Mouse (Mus musculus): ENCODE measurements around the gene Fbxo6. TPM values are rescaled to one million over a fixed set of nuclear protein-coding genes. Genes with fewer than 3 reads are reported as not detected.
A peak's percentile ranks its signal among the peaks of the same experiment; 100 is the strongest.
"Not testable (repeated sequence)": the region's sequence is repeated elsewhere in the genome, so short reads cannot be mapped to it uniquely, and the experiment has no call there.

The Fbxo6 gene
- polyA plus RNA-seq, 1 experiment from 2014 or later: 11.3 TPM

DNA sequence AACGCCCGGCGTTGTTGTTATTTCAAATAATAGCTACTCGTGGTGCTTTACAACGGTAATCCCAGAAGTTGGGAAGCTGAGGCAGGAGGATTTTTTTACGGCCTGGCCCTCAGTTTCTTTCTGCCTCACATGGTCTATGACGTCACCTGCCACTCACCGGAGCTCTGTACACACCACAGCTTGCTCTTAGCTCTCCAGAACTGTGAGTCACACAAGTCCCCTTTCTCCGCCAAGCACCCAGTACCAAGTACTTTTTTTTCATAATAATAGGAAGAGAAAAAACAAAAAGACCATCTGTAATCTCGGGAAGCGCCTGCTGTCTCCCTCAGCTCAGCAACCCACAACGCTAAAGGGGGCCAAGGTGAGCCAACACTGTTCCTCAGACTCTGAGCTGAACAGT lies 29.5 kb upstream of the Fbxo6 start:
- Histone ChIP-seq H3K36me3 (replicated peaks; ENCODE audit: control insufficient read depth, insufficient read depth, low read depth, low read length) (no peaks in the 10 kb centered on the region), H3K4me1 (ENCODE audit: control insufficient read depth, insufficient read depth, low read length) (no peaks in the 10 kb centered on the region; the same call in 1 of the 2 replicates), H3K4me3 (ENCODE audit: low read depth, low read length) (no peak overlapping the region), H3K9me3 (replicated peaks; ENCODE audit: control insufficient read depth, low read length) (no peaks in the 10 kb centered on the region), H3K27ac (replicated peaks; ENCODE audit: low read depth, low read length) (no peak overlapping the region), H3K27me3 (ENCODE audit: control insufficient read depth, insufficient read depth, low read length) (peaks cover 1% of the 10 kb centered on the region; the same call in 1 of the 2 replicates), H3K9ac (replicated peaks; ENCODE audit: low read length) (no peak overlapping the region), H3K4me2 (ENCODE audit: low read depth, low read length) (no peak overlapping the region)
- 90% methylated on average over 12 of the region's 12 CpGs for WGBS
- ATAC-seq (replicated peaks; ENCODE audit: insufficient number of reproducible peaks, low FRiP score, low TSS enrichment, low read depth) (no peak), DNase-seq (ENCODE audit: low spot score) (no peak)

DNA sequence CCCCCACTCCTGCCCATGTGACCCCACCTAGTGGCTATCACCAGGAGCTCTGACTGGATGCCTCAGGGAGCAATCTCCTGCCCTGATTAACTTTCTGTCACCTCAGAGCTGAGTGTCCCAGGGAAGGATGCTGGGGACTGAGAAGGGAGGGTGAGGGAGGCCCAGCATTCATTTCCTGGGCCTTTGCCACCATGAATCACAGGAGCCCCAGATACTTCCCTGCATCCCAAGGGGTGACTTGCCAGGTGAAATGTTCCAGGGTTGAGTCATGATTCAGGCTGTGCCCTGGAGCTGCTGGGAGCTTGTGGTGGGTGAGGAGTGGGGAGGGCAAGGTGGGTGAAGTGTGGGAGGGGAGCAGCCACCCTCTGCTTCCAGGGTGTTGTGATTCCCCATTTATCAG lies 25.8 kb upstream of the Fbxo6 start:
- Histone ChIP-seq H3K36me3 (replicated peaks; ENCODE audit: control insufficient read depth, insufficient read depth, low read depth, low read length) (no peaks in the 10 kb centered on the region), H3K4me2 (ENCODE audit: low read depth, low read length) (no peak overlapping the region), H3K27me3 (ENCODE audit: control insufficient read depth, insufficient read depth, low read length) (peaks cover 36% of the 10 kb centered on the region), H3K4me1 (ENCODE audit: control insufficient read depth, insufficient read depth, low read length) (no peaks in the 10 kb centered on the region), H3K4me3 (ENCODE audit: low read depth, low read length) (no peak overlapping the region), H3K9ac (replicated peaks; ENCODE audit: low read length) (no peak overlapping the region), H3K27ac (replicated peaks; ENCODE audit: low read depth, low read length) (no peak overlapping the region), H3K9me3 (replicated peaks; ENCODE audit: control insufficient read depth, low read length) (no peaks in the 10 kb centered on the region)
- ATAC-seq (replicated peaks; ENCODE audit: insufficient number of reproducible peaks, low FRiP score, low TSS enrichment, low read depth): no peak
- no peak for DNase-seq (ENCODE audit: low spot score)

- not testable (repeated sequence) for H3K27ac ChIP-seq (replicated peaks; ENCODE audit: low read depth, low read length); H3K4me1 ChIP-seq (ENCODE audit: control insufficient read depth, insufficient read depth, low read length); ATAC-seq (replicated peaks; ENCODE audit: insufficient number of reproducible peaks, low FRiP score, low TSS enrichment, low read depth); DNase-seq (ENCODE audit: low spot score); H3K9ac ChIP-seq (replicated peaks; ENCODE audit: low read length); H3K4me2 ChIP-seq (ENCODE audit: low read depth, low read length); H3K36me3 ChIP-seq (replicated peaks; ENCODE audit: control insufficient read depth, insufficient read depth, low read depth, low read length); H3K4me3 ChIP-seq (ENCODE audit: low read depth, low read length); H3K9me3 ChIP-seq (replicated peaks; ENCODE audit: control insufficient read depth, low read length)
- H3K27me3 ChIP-seq (ENCODE audit: control insufficient read depth, insufficient read depth, low read length): peaks cover 42% of the 10 kb centered on the region
- WGBS: 68% methylated on average over 5 of the region's 6 CpGs
These were observed 24.7 kb upstream of the Fbxo6 start for GRCm38 (mm10) chr4:148176603-148177002.

GRCm38 (mm10) chr4:148174495-148174862 lies 22.5 kb upstream of the Fbxo6 start:
- H3K27ac ChIP-seq (replicated peaks; ENCODE audit: low read depth, low read length): no peak overlapping the region
- no peak overlapping the region for H3K4me2 ChIP-seq (ENCODE audit: low read depth, low read length)
- WGBS: 10% methylated on average over 12 of the region's 12 CpGs

GRCm38 (mm10) chr4:148173811-148174494 lies 22.0 kb upstream of the Fbxo6 start:
- 0% methylated on average over 29 of the region's 30 CpGs for WGBS
- Histone ChIP-seq H3K27ac (replicated peaks; ENCODE audit: low read depth, low read length) (no peak overlapping the region), H3K4me1 (ENCODE audit: control insufficient read depth, insufficient read depth, low read length) (no peaks in the 10 kb centered on the region; the same call in 1 of the 2 replicates), H3K9me3 (replicated peaks; ENCODE audit: control insufficient read depth, low read length) (no peaks in the 10 kb centered on the region), H3K27me3 (ENCODE audit: control insufficient read depth, insufficient read depth, low read length) (peaks cover 48% of the 10 kb centered on the region), H3K9ac (replicated peaks; ENCODE audit: low read length) (no peak overlapping the region), H3K4me3 (ENCODE audit: low read depth, low read length) (no peak overlapping the region), H3K4me2 (ENCODE audit: low read depth, low read length) (peak overlapping the region; percentile 21; the same call in 1 of the 2 replicates), H3K36me3 (replicated peaks; ENCODE audit: control insufficient read depth, insufficient read depth, low read depth, low read length) (no peaks in the 10 kb centered on the region)
- ATAC-seq (replicated peaks; ENCODE audit: insufficient number of reproducible peaks, low FRiP score, low TSS enrichment, low read depth): no peak; the same call in 1 of the 2 replicates
- peak; percentile 39 for DNase-seq (ENCODE audit: low spot score)

More at GRCm38 (mm10) chr4:148174495-148174862, 22.5 kb upstream of the Fbxo6 start:
- no peaks in the 10 kb centered on the region for H3K36me3 ChIP-seq (replicated peaks; ENCODE audit: control insufficient read depth, insufficient read depth, low read depth, low read length)
- no peak overlapping the region for H3K4me3 ChIP-seq (ENCODE audit: low read depth, low read length)
- no peak for DNase-seq (ENCODE audit: low spot score)
- H3K9ac ChIP-seq (replicated peaks; ENCODE audit: low read length): no peak overlapping the region
- no peaks in the 10 kb centered on the region; the same call in 1 of the 2 replicates for H3K4me1 ChIP-seq (ENCODE audit: control insufficient read depth, insufficient read depth, low read length)
- H3K27me3 ChIP-seq (ENCODE audit: control insufficient read depth, insufficient read depth, low read length): peaks cover 48% of the 10 kb centered on the region
- no peak for ATAC-seq (replicated peaks; ENCODE audit: insufficient number of reproducible peaks, low FRiP score, low TSS enrichment, low read depth)
- H3K9me3 ChIP-seq (replicated peaks; ENCODE audit: control insufficient read depth, low read length): no peaks in the 10 kb centered on the region

DNA sequence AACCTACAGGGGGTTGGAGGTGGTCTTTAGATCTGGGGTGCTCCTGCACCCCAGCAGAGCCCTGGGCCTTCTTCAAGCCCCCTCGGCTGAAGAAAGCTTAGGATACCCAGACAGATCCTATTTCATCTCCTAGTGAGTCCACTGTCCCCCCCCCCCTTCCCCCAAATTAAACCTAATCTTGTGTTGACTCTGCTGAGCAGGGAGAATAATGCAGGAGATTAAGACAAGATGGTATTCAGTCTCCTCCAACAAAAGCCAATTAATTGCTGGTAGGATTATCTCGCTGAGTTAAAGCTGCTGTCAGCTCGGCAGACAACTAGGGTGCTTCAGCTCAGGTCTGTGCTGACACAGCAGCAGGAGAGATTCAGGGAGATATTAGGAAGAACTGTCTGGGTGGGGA lies 19.3 kb upstream of the Fbxo6 start:
- Histone ChIP-seq H3K27me3 (ENCODE audit: control insufficient read depth, insufficient read depth, low read length) (peaks cover 52% of the 10 kb centered on the region), H3K9me3 (replicated peaks; ENCODE audit: control insufficient read depth, low read length) (no peaks in the 10 kb centered on the region), H3K27ac (replicated peaks; ENCODE audit: low read depth, low read length) (no peak overlapping the region), H3K36me3 (replicated peaks; ENCODE audit: control insufficient read depth, insufficient read depth, low read depth, low read length) (no peaks in the 10 kb centered on the region), H3K4me2 (ENCODE audit: low read depth, low read length) (no peak overlapping the region), H3K4me1 (ENCODE audit: control insufficient read depth, insufficient read depth, low read length) (no peaks in the 10 kb centered on the region; the same call in 1 of the 2 replicates), H3K9ac (replicated peaks; ENCODE audit: low read length) (no peak overlapping the region; the same call in 1 of the 2 replicates), H3K4me3 (ENCODE audit: low read depth, low read length) (no peak overlapping the region)
- no peak for DNase-seq (ENCODE audit: low spot score)
- WGBS: 18% methylated on average over 3 of the region's 3 CpGs
- ATAC-seq (replicated peaks; ENCODE audit: insufficient number of reproducible peaks, low FRiP score, low TSS enrichment, low read depth): no peak

DNA sequence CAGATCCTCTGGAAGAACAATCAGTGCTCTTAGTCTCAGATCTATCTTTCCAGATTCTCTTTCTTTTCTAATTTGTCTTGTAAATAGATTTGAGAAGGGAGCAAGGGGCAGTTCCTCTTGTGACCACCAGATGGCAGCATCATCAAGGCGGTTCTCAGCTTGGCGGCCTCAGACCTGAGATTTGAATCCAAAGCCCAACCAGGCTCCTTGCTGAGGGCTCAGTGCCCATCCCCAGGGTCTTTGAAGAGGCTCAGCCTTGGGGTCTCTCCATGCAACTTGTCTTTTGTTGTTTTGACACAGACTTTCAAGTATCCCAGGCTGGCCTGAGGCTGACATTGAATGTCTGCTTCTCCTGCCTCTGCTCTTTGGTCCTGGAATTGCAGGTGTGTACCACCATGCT lies 18.9 kb upstream of the Fbxo6 start:
- no peak overlapping the region for H3K9ac ChIP-seq (replicated peaks; ENCODE audit: low read length)
- no peaks in the 10 kb centered on the region for H3K9me3 ChIP-seq (replicated peaks; ENCODE audit: control insufficient read depth, low read length)
- H3K4me2 ChIP-seq (ENCODE audit: low read depth, low read length): no peak overlapping the region
- no peaks in the 10 kb centered on the region; the same call in 1 of the 2 replicates for H3K4me1 ChIP-seq (ENCODE audit: control insufficient read depth, insufficient read depth, low read length)
- H3K27ac ChIP-seq (replicated peaks; ENCODE audit: low read depth, low read length): no peak overlapping the region
- DNase-seq (ENCODE audit: low spot score): peak; percentile 76
- ATAC-seq (replicated peaks; ENCODE audit: insufficient number of reproducible peaks, low FRiP score, low TSS enrichment, low read depth): no peak
- WGBS: 0% methylated on average over 2 of the region's 2 CpGs
- H3K36me3 ChIP-seq (replicated peaks; ENCODE audit: control insufficient read depth, insufficient read depth, low read depth, low read length): no peaks in the 10 kb centered on the region
- H3K4me3 ChIP-seq (ENCODE audit: low read depth, low read length): no peak overlapping the region
- peaks cover 53% of the 10 kb centered on the region for H3K27me3 ChIP-seq (ENCODE audit: control insufficient read depth, insufficient read depth, low read length)

- Histone ChIP-seq H3K4me2 (ENCODE audit: low read depth, low read length) (no peak overlapping the region), H3K27ac (replicated peaks; ENCODE audit: low read depth, low read length) (no peak overlapping the region), H3K9me3 (replicated peaks; ENCODE audit: control insufficient read depth, low read length) (no peaks in the 10 kb centered on the region), H3K4me3 (ENCODE audit: low read depth, low read length) (no peak overlapping the region), H3K9ac (replicated peaks; ENCODE audit: low read length) (no peak overlapping the region), H3K36me3 (replicated peaks; ENCODE audit: control insufficient read depth, insufficient read depth, low read depth, low read length) (no peaks in the 10 kb centered on the region), H3K4me1 (ENCODE audit: control insufficient read depth, insufficient read depth, low read length) (no peaks in the 10 kb centered on the region; the same call in 1 of the 2 replicates), H3K27me3 (ENCODE audit: control insufficient read depth, insufficient read depth, low read length) (peaks cover 54% of the 10 kb centered on the region)
- no peak for ATAC-seq (replicated peaks; ENCODE audit: insufficient number of reproducible peaks, low FRiP score, low TSS enrichment, low read depth)
- WGBS: 24% methylated on average over 15 of the region's 15 CpGs
- DNase-seq (ENCODE audit: low spot score): no peak
These were observed 17.6 kb upstream of the Fbxo6 start for GRCm38 (mm10) chr4:148169586-148169985.
